Mouse (Mus musculus): ENCODE measurements around the gene Pdgfc.

DNA sequence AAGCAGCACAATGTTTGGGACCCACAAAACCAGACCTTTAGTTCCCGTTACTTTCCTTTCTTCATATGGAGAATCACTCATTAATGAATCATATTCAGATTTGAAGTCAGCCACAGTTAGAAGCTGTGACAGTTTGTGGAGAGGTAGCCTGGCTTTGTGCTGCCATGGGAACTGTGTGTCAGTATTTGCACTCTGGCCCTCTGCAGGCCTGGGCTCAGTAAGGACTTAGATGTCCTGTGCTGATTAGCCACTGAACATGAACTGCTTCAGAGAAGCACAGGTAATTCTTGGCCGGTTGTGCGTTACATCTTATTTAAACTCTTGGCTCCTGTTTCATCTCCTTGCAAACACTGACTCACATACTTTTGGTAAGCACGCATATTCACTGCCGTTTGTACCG, 16.2 kb downstream of the Pdgfc start:
- no peak for TF ChIP-seq USF1 (IDR thresholded peaks at IDR 0.05; ENCODE audit: low read depth)
- TF ChIP-seq POLR2A (IDR thresholded peaks at IDR 0.05; ENCODE audit: insufficient read length, low read depth): no peak
- TF ChIP-seq REST (IDR thresholded peaks at IDR 0.05; ENCODE audit: insufficient read depth, insufficient read length): no peak

All from myocyte (in vitro differentiated cells).